Mouse (Mus musculus) layer of hippocampus, adult 8-10 months (tissue): ENCODE measurements around the gene Steap3. TPM values are rescaled to one million over a fixed set of nuclear protein-coding genes. Genes with fewer than 3 reads are reported as not detected.
"Not testable (repeated sequence)": the region's sequence is repeated elsewhere in the genome, so short reads cannot be mapped to it uniquely, and the experiment has no call there.

Source experiments
- DNase-seq, 2 experiments: peaks; one replicate each; pipeline ENCODE4 v3.0.0; 2022; ENCODE audit warnings: low spot score in 2 of 2
- total RNA-seq, 4 experiments: library from RNA; stranded (reverse); gene quantifications; 2 replicates each; pipeline ENCODE4 v1.2.4; 2022

Gene Steap3
- 1 to 10 TPM; 8.0 to 9.8 (median 9.1) TPM for total RNA-seq

- DNase-seq: no peak
These were observed at the start of gene Steap3 for GRCm38 (mm10) chr1:120272605-120273004. TSS of gene Steap3 (minus strand) at chr1:120272705.

- no peak for DNase-seq
These were observed 48.9 kb upstream of the Steap3 start for GRCm38 (mm10) chr1:120321270-120322021.

- no peak for DNase-seq
These were observed 33.3 kb upstream of the Steap3 start for GRCm38 (mm10) chr1:120305801-120306200.

- no peak for DNase-seq
These were observed 24.4 kb upstream of the Steap3 start for GRCm38 (mm10) chr1:120296936-120297335.

GRCm38 (mm10) chr1:120293803-120294202 is 21.3 kb upstream of the Steap3 start:
- no peak for DNase-seq

- no peak for DNase-seq
These were observed 19.2 kb upstream of the Steap3 start for GRCm38 (mm10) chr1:120291709-120292108.

- DNase-seq: no peak
These were observed 17.3 kb upstream of the Steap3 start for GRCm38 (mm10) chr1:120289843-120290242.

- DNase-seq: no peak
These were observed 15.2 kb upstream of the Steap3 start for GRCm38 (mm10) chr1:120287679-120288078.

- DNase-seq: not testable (repeated sequence)
These were observed 3.6 kb upstream of the Steap3 start for GRCm38 (mm10) chr1:120276058-120276457.

- no peak for DNase-seq
These were observed 2.7 kb upstream of the Steap3 start for GRCm38 (mm10) chr1:120275224-120275623.

GRCm38 (mm10) chr1:120270882-120271281 is 1.6 kb downstream of the Steap3 start:
- no peak for DNase-seq

GRCm38 (mm10) chr1:120270115-120270514 is 2.4 kb downstream of the Steap3 start:
- no peak for DNase-seq

- DNase-seq: no peak
These were observed 4.9 kb downstream of the Steap3 start for GRCm38 (mm10) chr1:120267631-120268030.

- DNase-seq: no peak
These were observed 6.0 kb downstream of the Steap3 start for GRCm38 (mm10) chr1:120266460-120266859.

GRCm38 (mm10) chr1:120264861-120265686 is 7.4 kb downstream of the Steap3 start:
- peak; percentile 58 to 62 for DNase-seq

GRCm38 (mm10) chr1:120263226-120263625 is 9.3 kb downstream of the Steap3 start:
- no peak for DNase-seq

GRCm38 (mm10) chr1:120261166-120261565 is 11.3 kb downstream of the Steap3 start:
- no peak for DNase-seq

GRCm38 (mm10) chr1:120259249-120259648 is 13.3 kb downstream of the Steap3 start:
- DNase-seq: no peak

GRCm38 (mm10) chr1:120258744-120259143 is 13.8 kb downstream of the Steap3 start:
- DNase-seq: no peak

- no peak for DNase-seq
These were observed 14.3 kb downstream of the Steap3 start for GRCm38 (mm10) chr1:120258245-120258644.

- DNase-seq: no peak
These were observed 18.8 kb downstream of the Steap3 start for GRCm38 (mm10) chr1:120253751-120254150.

- no peak for DNase-seq
These were observed 19.9 kb downstream of the Steap3 start for GRCm38 (mm10) chr1:120252519-120253160.
